ENCODE assay signal across 7 mouse cellular contexts in the genomic region with DNA sequence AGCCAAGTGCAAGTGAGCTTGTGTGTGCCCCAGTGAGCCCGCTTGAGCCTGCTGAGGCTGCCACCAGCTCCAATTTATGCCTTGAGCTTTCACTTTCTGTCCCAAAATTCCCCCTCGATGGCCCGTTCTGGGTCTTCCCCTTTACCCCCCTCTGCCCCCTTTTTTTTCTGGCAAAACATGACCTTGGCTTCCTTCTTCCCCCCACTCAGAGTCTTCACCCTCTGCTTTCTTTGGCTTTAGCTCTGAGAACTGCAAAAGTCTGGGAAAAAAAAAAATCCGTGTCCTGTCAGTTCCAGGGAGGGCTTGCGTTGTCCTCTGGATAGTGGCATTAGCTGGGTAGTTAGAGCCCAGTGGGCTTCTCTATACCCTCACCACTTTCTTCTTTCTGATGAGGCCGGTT. TPM values are rescaled to one million over a fixed set of nuclear protein-coding genes. Genes with fewer than 3 reads are reported as not detected.
"Had no signal": no experiment of that assay in that cellular context is flagged by ENCODE, and none has a peak within 500 bp of the region (broad histone marks: within the 10 kb centered on the region; RNA-seq: fewer than 3 reads in every experiment).

A gene (minus strand): TSS at position 101 of the 400 bp plus-strand sequence.

RNA-seq across cellular contexts. Expression of the gene that starts here (rescaled TPM):
- polyA plus RNA-seq: neural tube, embryonic 11.5 days; neural tube, embryonic 12.5 days; neural tube, embryonic 13.5 days; neural tube, embryonic 14.5 days; stomach, embryonic 14.5 days; stomach, embryonic 16.5 days; stomach, postnatal 0 days had no signal
